In the genomic region with DNA sequence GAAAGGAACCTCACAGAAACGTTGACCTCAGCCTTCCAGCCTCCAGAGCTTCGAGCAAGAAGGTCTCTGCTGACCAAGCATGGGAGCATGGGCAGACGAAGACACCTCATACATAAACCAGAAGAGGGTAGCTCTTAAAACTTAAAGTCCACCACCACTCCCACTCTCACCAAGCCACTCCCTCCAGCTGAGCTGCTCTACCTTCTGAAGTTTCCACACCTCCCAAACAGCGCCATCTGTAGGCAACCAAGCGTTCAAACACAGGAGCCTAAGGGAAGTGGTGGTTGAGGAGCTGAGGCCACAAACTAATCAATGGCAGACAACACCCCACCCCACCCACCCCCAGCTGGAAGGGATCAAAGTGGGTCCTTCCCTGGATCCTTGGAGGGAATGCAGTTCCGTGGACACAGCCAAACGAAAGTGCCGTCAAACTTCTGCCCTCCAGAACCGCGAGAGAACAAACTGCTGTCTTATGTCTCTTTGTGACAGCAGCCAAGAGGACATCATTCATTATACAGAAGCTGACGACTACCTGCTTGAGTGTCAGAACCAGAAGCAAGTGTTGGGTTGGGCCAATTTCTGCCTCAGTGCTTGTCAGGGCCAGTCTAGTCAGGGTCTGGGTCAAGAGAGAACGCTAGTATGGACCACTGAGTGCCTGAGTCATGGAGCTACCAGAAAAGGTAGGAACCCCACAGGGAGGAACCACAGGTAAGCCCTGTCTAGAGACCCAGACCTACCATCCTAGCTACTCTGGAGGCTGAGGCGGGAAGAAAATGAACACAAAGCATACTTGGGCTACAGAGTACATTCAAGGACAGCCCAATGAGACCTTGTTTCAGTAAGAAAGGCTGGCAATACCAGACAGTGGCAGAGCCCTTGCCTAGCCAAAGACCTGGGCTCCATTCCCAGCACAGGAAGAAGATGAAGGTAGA, we compare ENCODE assay signal across 8 mouse cellular contexts. TPM values are rescaled to one million over a fixed set of nuclear protein-coding genes. Genes with fewer than 3 reads are reported as not detected.
DNase-seq lines count a peak whose midpoint lies in the region; TF ChIP-seq lines count a peak whose summit lies in the region.

No protein-coding gene starts in this region.

- intact Hi-C loops in gastrocnemius, adult 2 months (cut with DNase I) = no loop called here

- peak overlapping the region; percentile 89 for H3K27ac ChIP-seq in gastrocnemius, adult 2 months
- H3K27ac ChIP-seq in brown adipose tissue, adult 24 weeks (replicated peaks; ENCODE audit: low read depth, low read length) = peak overlapping the region; percentile 94

- TF ChIP-seq CTCF in gastrocnemius, adult 2 months (IDR thresholded peaks at IDR 0.05) = peak; percentile 36

- no peak for DNase-seq in gastrocnemius, adult 2 months
- no peak for DNase-seq in gastrocnemius, postnatal 10 days
- peak; percentile 86 for DNase-seq in CD4-positive, CD25-positive, alpha-beta regulatory T cell, adult 2 months (ENCODE audit: low read depth, low spot score)
- peak; percentile 83 for DNase-seq in induced T-regulatory cell, adult 2 months (ENCODE audit: low read depth)
- DNase-seq in lung, postnatal 14 days = peak; percentile 57
- no peak for DNase-seq in ovary, postnatal 10 days (ENCODE audit: low spot score)
- DNase-seq in frontal cortex, postnatal 10 days (ENCODE audit: low spot score in 2 of 2) = no peak

- peaks cover 13% of the 10 kb centered on the region for H3K4me1 ChIP-seq in brown adipose tissue, adult 24 weeks (ENCODE audit: control insufficient read depth, insufficient read depth, insufficient read length, low read length)

- H3K4me3 ChIP-seq in gastrocnemius, adult 2 months = no peak overlapping the region
- H3K4me3 ChIP-seq in brown adipose tissue, adult 24 weeks (ENCODE audit: insufficient read depth, low read depth, low read length) = no peak overlapping the region

RNA-seq across cellular contexts. Expression of a gene that starts 59.8 kb away (rescaled TPM):
- 100 to 1,000 TPM in 1 of 2 experiments, 10 to 100 TPM in 1; 92.0 to 104 TPM for total RNA-seq in gastrocnemius, adult 2 months (2021)
- total RNA-seq in gastrocnemius, postnatal 10 days (2021) = 100 to 1,000 TPM; 114 to 122 TPM
- polyA plus RNA-seq in brown adipose tissue, adult 24 weeks (2012; ENCODE audit: insufficient read depth, insufficient read length, missing spikeins) = 149 and 242 TPM in 2 replicates

Comparison
In these comparisons a context has a peak if more than half of its experiments do, and no peak if none do; other contexts are left out.
1. DNase-seq: peak in CD4-positive, CD25-positive, alpha-beta regulatory T cell, adult 2 months (single experiment), induced T-regulatory cell, adult 2 months (single experiment) and lung, postnatal 14 days (single experiment); none in gastrocnemius, adult 2 months (single experiment), gastrocnemius, postnatal 10 days (single experiment), ovary, postnatal 10 days (single experiment) and frontal cortex, postnatal 10 days (0 of 2).